Mouse (Mus musculus): ENCODE measurements around the gene Gm3371.
"Not testable (repeated sequence)": the region's sequence is repeated elsewhere in the genome, so short reads cannot be mapped to it uniquely, and the experiment has no call there.

The Gm3371 gene

GRCm38 (mm10) chr14:44410588-44410987 lies at the start of gene Gm3371:
Gene Gm3371, minus strand, starts transcription at chr14:44410688.
- POLR2A ChIA-PET, result not testable (repeated sequence)

GRCm38 (mm10) chr14:44433335-44433734 lies 22.8 kb upstream of the Gm3371 start, which contains the start of gene Gm8232:
Gene Gm8232, plus strand, starts transcription at chr14:44433635.
- CTCF ChIA-PET, POLR2A ChIA-PET: not testable (repeated sequence)

More at GRCm38 (mm10) chr14:44410588-44410987, at the start of gene Gm3371:
- CTCF ChIA-PET, result not testable (repeated sequence)

GRCm38 (mm10) chr14:44384233-44384632 lies 26.3 kb downstream of the Gm3371 start:
- POLR2A ChIA-PET, CTCF ChIA-PET: not testable (repeated sequence)

- POLR2A ChIA-PET, CTCF ChIA-PET: not testable (repeated sequence)
These were observed 45.4 kb downstream of the Gm3371 start, which contains the start of gene Gm8229 for GRCm38 (mm10) chr14:44365057-44365456. Gene Gm8229, plus strand, starts transcription at chr14:44365357.

- CTCF ChIA-PET, POLR2A ChIA-PET: not testable (repeated sequence)
These were observed 48.2 kb downstream of the Gm3371 start for GRCm38 (mm10) chr14:44362301-44362700.

GRCm38 (mm10) chr14:44361416-44361815 lies 49.1 kb downstream of the Gm3371 start:
- POLR2A ChIA-PET, CTCF ChIA-PET: not testable (repeated sequence)

Data from embryonic stem cell, embryonic (primary cell).